Mouse (Mus musculus): Measurements from ENCODE around the gene Abi3. TPM values are rescaled to one million over a fixed set of nuclear protein-coding genes. Genes with fewer than 3 reads are reported as not detected.

Gene Abi3
- total RNA-seq (2023), result 41.3 TPM

DNA sequence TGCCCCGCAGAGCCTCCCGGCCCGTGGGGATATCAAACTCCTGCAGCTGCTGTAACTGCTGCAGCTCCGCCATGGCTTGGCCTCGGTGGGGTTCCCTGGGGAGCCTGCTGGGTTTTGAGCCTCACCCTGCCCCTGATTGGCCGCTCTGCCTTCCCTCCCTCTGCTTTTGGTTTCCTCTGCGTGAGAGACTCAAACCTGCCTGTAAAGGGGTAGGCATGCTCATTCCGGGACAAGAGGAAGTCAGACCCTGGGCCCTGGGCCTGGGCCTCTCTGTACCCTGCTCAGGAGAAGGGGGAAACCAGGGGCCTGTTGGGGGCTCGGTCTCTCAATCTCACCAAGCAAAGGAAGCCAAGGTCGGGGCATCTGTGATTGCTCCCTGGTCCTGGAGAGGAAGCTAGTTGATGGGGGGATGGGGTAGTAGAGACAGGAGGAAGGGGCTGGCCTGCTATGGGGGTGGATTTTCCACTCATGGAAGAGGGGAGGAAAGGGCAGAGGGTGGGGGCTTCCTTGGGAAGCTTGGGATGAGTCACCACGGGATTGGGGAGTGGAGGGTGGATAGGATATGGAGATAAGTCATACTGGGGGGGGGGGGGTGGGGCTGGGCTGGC, at the start of gene Abi3:
TSS of gene Abi3 (minus strand) at position 403 of the 608 bp plus-strand sequence.

DNA sequence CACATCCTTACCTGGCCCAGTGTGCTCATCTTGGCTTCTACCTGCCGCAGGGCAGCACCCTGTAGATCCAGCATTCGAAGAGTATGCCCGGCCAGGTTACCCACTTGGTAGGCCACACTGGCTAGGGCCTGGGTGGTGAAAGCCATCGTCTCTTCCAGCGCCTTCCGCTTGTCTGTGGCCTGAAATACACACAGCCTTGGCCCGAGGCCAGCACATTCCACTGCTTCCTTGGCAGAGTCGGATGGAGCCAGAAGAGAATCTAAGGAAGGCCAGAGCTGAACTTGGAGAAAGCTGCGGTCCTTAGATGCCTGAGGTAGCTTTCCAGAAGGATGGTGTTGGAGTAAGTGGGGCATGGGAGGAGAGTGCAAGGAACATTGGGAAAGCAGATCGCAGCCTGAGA, 5.2 kb downstream of the Abi3 start, which contains the start of gene Gngt2:
TSS of gene Gngt2 (plus strand) at position 158 of the 400 bp plus-strand sequence.

DNA sequence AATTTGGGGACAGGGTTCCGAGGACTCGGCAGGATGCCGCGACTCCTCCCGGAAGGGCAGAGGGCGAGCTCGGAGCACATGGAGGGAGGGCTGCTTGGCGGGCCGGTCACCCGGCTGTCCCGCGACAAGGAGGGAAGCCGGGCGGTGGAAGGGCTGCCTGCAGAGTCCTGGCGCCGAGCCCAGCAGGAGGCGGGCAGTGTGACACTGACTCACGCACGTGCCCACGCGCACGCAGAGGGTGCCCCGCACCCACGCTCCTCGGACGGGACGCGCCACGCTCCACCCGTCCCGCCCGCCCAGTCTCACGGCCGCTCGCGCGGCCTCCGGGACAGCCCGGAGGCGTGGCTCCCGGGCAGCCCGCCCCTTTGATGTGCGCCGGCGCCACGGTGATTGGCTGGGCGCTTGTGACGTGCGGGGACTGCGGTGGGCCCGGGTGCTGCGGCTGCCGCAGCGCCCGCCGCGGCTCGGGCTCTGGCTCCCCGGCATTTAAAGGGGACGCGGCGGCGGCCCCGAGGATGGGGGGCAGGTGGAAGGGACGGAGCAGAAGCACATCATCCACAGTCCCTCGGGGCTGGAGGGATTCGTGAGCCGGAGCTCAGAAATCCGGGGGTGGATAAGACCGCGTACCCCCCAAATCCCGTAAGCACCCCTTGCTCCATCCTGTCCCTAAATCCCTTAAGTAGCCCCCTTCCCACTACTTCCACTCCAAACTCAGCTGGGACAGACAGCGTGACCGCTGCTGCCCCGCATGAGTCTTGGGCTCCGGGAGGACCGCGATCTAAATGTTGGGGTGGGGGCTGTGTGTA, 18.0 kb downstream of the Abi3 start, which contains the start of gene Phospho1:
TSS of gene Phospho1 (plus strand) at position 429 of the 806 bp plus-strand sequence.

Other genes starting within 250 kb of the Abi3 start
- 51.4 TPM for gene Phb, start 175.5 kb downstream of the Abi3 start, total RNA-seq (2023)
- gene Zfp652, start 129.8 kb downstream of the Abi3 start, total RNA-seq (2023), result 68.0 TPM
- 3.9 TPM for gene B130006D01Rik, start 118.9 kb downstream of the Abi3 start, total RNA-seq (2023)
- gene Phospho1, start 18.0 kb downstream of the Abi3 start, total RNA-seq (2023), result 1.2 TPM
- 22.9 TPM for gene Gngt2, start 5.3 kb downstream of the Abi3 start, total RNA-seq (2023)
- not detected for gene B4galnt2, start 72.4 kb upstream of the Abi3 start, total RNA-seq (2023)
- not detected for gene Igf2bp1, start 163.5 kb upstream of the Abi3 start, total RNA-seq (2023)
- not detected for gene Gip, start 182.1 kb upstream of the Abi3 start, total RNA-seq (2023)
- gene Snf8, start 192.4 kb upstream of the Abi3 start, total RNA-seq (2023), result 46.4 TPM
- gene Ube2z, start 222.9 kb upstream of the Abi3 start, total RNA-seq (2023), result 43.2 TPM
- gene Atp5g1, start 233.2 kb upstream of the Abi3 start, total RNA-seq (2023), result 110 TPM